Mouse (Mus musculus) layer of hippocampus, postnatal 36 days (tissue): ENCODE results near the gene Brms1. TPM values are rescaled to one million over a fixed set of nuclear protein-coding genes. Genes with fewer than 3 reads are reported as not detected.
A peak's percentile ranks its signal among the peaks of the same experiment; 100 is the strongest.
"Not testable (repeated sequence)": the region's sequence is repeated elsewhere in the genome, so short reads cannot be mapped to it uniquely, and the experiment has no call there.

Experiments
- DNase-seq, 2 experiments: peaks; one replicate each; pipeline ENCODE4 v3.0.0; 2022
- total RNA-seq, 2 experiments: library from RNA; stranded (reverse); gene quantifications; 2 replicates each; pipeline ENCODE4 v1.2.3; 2021

The Brms1 gene
- total RNA-seq, 2 experiments from 2014 or later: 20.2 to 20.8 TPM

DNA sequence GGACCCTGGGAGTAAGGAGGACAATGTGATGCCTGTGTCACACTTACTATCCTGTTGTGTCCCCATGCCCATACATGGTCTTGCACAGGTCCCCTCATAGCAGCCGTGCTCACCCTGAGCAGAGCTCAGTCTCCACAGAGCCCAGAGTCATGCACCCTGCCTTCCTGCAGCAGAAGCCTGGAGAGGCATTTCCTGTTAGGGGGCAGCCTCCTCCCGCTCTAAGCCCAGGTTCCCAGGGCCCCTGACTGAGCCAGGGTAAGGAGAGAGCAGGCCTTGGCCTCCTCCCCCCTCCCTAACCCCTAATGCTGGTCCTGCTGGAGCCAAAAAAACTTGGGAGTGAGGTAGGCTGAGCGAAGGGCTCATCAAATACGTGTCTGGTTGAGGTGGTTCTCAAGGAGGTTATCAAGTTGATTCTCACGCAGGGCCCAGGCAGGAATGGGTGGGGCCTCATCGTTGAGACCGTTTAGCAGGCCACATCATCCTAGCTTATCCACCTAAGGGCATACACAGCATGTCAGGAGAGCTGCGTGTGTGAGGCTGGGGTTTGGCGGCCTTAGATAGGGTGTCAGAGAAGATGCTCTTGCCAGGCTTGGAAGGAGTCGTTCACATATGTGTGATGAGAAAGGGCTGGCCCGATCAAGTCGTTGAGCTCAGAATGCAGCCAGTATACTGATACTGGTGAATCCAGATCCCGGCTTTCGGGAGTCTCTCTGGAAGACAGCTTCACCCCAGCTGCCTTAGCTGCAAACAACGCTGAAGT, 26.1 kb downstream of the Brms1 start:
- DNase-seq: peak in 1 of 2 experiments; percentile 4

- DNase-seq: peak in 1 of 2 experiments; percentile 20
Observed at GRCm38 (mm10) chr19:5067867-5068569, 26.9 kb downstream of the Brms1 start, which contains the start of gene Cd248. Cd248 (plus strand) TSS chr19:5068078.

GRCm38 (mm10) chr19:5068570-5069234, 27.5 kb downstream of the Brms1 start:
- peak in 1 of 2 experiments; percentile 10 for DNase-seq

- DNase-seq: no peak
Observed at GRCm38 (mm10) chr19:5069486-5069885, 28.3 kb downstream of the Brms1 start.

- no peak for DNase-seq
Observed at GRCm38 (mm10) chr19:5069978-5070377, 28.8 kb downstream of the Brms1 start.

DNA sequence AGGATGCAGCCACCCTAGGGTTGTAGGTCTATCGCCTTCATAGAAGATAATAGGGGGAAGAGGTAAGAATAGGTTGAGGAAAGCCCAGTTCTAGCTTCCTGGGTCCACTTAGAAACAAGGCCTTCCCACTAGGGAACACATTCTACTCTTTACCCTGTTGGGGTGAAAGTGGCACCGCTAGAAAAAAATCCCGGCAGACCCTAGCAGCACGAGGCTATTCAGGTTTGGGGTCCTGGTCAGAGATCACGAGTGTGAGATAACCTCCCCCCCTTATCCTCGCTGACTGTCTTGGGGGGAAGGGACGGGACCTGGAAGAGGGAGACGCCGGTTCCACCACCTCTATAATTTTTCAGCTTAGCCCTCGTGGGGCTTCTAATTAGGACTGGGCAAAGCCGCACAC, 29.9 kb downstream of the Brms1 start:
- DNase-seq: no peak

- DNase-seq: peak in 1 of 2 experiments; percentile 44
Observed at GRCm38 (mm10) chr19:5071545-5072369, 30.6 kb downstream of the Brms1 start.

DNA sequence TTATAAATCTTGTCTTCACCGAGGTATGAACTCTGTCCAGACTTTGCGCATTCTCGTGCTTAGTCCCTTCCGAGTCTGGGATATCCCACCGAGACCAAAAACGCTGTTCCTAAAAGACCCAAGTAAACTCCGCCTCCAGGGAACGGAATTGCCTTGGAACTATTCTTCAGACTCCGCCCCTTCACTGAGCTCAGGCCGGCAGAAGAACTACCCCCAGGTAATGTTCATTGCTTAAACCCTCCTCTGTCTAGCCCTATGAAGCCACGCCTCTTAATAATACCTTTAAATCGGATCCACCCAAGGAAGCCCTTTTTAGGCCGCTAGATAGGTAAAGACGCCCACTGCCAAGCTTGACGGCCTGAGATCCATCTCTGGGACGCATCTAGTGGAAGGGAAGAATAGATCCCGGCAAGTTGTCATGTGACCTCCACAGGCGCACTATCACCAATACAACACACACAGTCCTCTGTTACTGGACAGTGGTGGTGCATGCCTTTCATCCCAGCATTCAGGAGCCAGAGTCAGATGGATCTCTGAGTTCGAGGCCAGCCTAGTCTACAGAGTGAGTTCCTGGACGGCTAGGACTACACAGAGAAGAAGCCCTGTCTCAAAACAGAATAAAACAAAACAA, 31.4 kb downstream of the Brms1 start:
- no peak for DNase-seq

DNA sequence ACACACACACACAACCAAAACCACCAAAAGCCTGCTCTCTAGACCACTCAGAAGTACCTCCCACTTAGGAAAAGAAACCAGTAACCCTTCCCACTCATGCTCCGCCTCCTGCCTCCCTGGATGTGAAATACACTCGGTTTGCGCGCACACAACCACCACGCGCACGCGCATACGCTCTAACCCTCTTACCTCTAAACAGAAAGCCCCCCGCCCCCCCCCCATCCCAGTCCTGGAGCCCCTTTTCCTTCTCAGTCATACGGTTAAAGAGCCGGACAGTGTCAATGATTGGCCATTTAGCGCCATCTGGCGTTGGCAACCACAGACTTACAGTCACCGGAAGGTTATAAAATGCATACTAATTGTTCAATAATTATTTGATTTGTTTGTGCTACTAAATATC, 31.9 kb downstream of the Brms1 start:
- DNase-seq: peak in 1 of 2 experiments; percentile 20

DNA sequence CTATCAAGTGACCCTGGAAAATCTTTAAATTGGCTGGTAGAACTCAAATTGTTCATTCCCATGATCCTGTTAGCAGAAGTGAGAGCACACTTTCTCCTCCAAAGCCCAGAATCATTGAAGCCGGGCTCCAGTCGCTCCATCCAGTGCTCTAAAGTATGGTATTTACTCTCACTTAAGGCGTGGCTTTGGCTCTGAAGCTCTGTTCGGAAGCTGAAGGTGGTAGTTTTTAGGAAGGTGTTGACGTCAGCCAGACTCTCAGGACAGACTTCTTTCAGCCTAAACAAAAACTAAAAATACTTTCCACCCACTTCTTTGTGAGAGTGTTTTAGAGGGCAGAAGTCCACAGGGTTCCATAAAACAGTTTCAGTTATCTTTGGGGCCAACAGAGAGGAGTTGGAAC, 32.4 kb downstream of the Brms1 start:
- no peak for DNase-seq

DNA sequence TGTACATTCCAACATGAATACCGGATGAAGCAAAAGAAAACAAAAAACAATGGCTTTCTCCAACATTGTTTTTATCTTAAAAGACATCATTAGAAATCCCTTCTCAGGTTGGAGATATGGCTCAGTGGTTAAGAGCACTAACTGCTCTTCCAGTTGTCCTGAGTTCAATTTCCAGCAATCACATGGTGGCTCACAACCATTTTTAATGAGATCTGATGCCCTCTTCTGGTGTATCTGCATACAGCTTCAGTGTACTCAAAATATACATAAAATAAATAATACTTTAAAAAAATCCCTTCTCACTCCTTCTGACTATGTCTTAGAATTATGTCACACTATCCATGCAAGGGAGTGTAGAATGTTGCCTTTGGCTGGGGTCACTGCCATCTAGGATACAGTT, 38.1 kb downstream of the Brms1 start:
- DNase-seq: no peak

DNA sequence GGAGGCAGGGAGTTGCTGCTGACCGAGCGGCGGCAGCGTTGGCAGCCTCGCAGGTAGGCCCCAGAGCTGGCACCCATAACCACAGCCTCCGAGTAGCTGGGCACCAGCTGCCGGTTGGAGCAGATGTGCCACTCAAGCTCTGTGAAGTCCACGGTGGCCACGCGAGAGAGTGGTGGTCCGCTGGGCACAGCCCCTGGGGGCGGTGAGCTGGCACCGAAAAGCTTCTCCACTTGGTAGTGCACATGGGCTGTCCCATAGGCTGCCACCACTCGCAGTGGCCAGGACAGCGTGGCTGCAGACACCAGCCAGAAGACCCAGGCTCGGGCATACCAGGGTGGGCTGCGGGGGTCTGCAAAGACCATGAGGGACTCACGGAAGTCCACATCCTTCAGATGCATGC, 40.9 kb downstream of the Brms1 start:
- peak in 1 of 2 experiments; percentile 21 for DNase-seq

- no peak for DNase-seq
Observed at GRCm38 (mm10) chr19:5082596-5082995, 41.4 kb downstream of the Brms1 start.

- peak in 1 of 2 experiments; percentile 5 for DNase-seq
Observed at GRCm38 (mm10) chr19:5083961-5084833, 43.0 kb downstream of the Brms1 start.

DNA sequence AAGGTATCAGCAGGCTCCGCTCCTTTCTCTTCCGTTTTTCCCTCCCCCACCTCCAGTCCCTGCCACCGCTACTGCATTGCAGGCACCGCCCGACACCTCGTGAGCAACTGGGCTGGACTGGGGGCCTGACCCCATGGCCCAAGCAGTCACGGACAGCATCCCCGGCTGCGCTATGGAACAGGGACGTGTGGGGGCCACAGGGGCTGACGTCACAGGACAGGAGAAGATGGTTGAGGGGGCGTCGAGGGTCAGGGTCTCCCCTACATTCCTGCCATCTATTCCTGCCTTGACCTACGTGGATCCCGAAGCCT, 43.6 kb downstream of the Brms1 start:
- peak in 1 of 2 experiments; percentile 23 for DNase-seq

- DNase-seq: peak in 1 of 2 experiments; percentile 60
Observed at GRCm38 (mm10) chr19:5085145-5085863, 44.1 kb downstream of the Brms1 start, which contains the start of gene Tmem151a. Tmem151a (minus strand) TSS chr19:5085531.

DNA sequence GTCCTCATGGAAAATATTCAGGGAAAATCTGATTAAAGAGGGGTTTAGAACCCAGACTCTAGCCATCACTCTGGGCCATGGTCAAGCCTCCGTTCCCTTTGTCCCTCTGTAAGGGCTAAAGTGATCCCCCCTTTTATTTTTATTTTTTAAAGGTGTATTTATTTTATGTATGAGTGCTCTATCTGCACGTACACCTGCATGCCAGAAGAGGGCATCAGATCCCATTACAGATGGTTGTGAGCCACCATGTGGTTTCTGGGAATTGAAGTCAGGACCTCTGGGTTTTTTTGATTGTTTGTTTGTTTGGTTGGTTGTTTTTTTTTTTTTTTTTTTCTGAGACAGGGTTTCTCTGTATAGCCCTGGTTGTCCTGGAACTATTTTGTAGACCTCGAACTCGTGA, 45.4 kb downstream of the Brms1 start:
- DNase-seq: not testable (repeated sequence)

- peak; percentile 92 for DNase-seq
Observed at GRCm38 (mm10) chr19:5087884-5088728, 47.0 kb downstream of the Brms1 start, which contains the start of gene Yif1a. Yif1a (plus strand) TSS chr19:5088538.

GRCm38 (mm10) chr19:5089324-5089723, 48.2 kb downstream of the Brms1 start:
- no peak for DNase-seq
